Mouse (Mus musculus) midbrain, postnatal 0 days (tissue): ENCODE measurements around the gene Ywhah. TPM values are rescaled to one million over a fixed set of nuclear protein-coding genes. Genes with fewer than 3 reads are reported as not detected.
A peak's percentile ranks its signal among the peaks of the same experiment; 100 is the strongest.

Experiments used
- ATAC-seq: fragments of 200-750 bp; cut with Nextera tagmentation; 2 replicates; pipeline ENCODE4 v1.8.0; 2017; ENCODE audit warnings: moderate number of reproducible peaks, mild to moderate bottlenecking, moderate TSS enrichment, moderate library complexity; ENCODE audit not compliant: low FRiP score
- DNase-seq: peaks from one replicate; pipeline ENCODE4 v3.0.0-alpha.2; 2015; ENCODE audit warnings: low spot score
- H3K27ac ChIP-seq: fragments of 300-500 bp; sonication (generic); 2 replicates; pipeline ENCODE4 v1.5.1; 2014; ENCODE audit warnings: low read depth, mild to moderate bottlenecking, low read length, mixed read lengths
- H3K27me3 ChIP-seq: fragments of 300-500 bp; sonication (generic); 2 replicates; pipeline ENCODE4 v1.6.1; 2014; ENCODE audit warnings: low read length, control low read depth, mixed read lengths; ENCODE audit not compliant: insufficient read depth
- H3K36me3 ChIP-seq: fragments of 300-500 bp; sonication (generic); 2 replicates; pipeline ENCODE4 v1.6.1; 2014; ENCODE audit warnings: low read length, control low read depth, mixed read lengths; ENCODE audit not compliant: insufficient read depth
- H3K4me1 ChIP-seq: fragments of 300-500 bp; sonication (generic); 2 replicates; pipeline ENCODE4 v1.6.1; 2014; ENCODE audit warnings: mild to moderate bottlenecking, control low read depth, antibody characterized with exemption, low read length, mixed read lengths; ENCODE audit not compliant: insufficient read depth
- H3K4me2 ChIP-seq: fragments of 300-500 bp; sonication (generic); 2 replicates; pipeline ENCODE4 v1.6.1; 2014; ENCODE audit warnings: low read depth, mild to moderate bottlenecking, low read length, mixed read lengths; ENCODE audit not compliant: poor library complexity, severe bottlenecking
- H3K4me3 ChIP-seq: fragments of 300-500 bp; sonication (generic); 2 replicates; pipeline ENCODE4 v1.5.1; 2014; ENCODE audit warnings: low read depth, mild to moderate bottlenecking, low read length, moderate library complexity
- H3K9ac ChIP-seq: fragments of 300-500 bp; sonication (generic); replicated peaks from 2 replicates; pipeline ENCODE4 v1.6.1; 2014; ENCODE audit warnings: mild to moderate bottlenecking, low read length, moderate library complexity, mixed read lengths; ENCODE audit not compliant: poor library complexity, severe bottlenecking
- H3K9me3 ChIP-seq: fragments of 300-500 bp; sonication (generic); 2 replicates; pipeline ENCODE4 v1.6.1; 2016; ENCODE audit warnings: low read length, control low read depth
- CTCF ChIP-seq: IDR thresholded peaks from 2 replicates; pipeline ENCODE4 v1.5.1; 2016; ENCODE audit warnings: antibody characterized with exemption, mild to moderate bottlenecking
- WGBS: fragments of 180-500 bp; shearing (Covaris S2); extraction: QIAGEN DNeasy Blood & Tissue Kit; methylation state at CpG from one replicate; pipeline ENCODE4 v1.1.7; 2014; 5-methylcytosine and 5-hydroxymethylcytosine counted together
- polyA plus RNA-seq: library from polyadenylated mRNA; unstranded; fragments of >200 nt; fragmentation: Nextera tagmentation; extraction: Ambion mirVana; gene quantifications from 2 replicates; pipeline ENCODE4 v1.2.1, GENCODE M21; 2015
- total RNA-seq: library from RNA; depleted of rRNA; stranded (reverse); fragments of >200 nt; gene quantifications from 2 replicates; pipeline ENCODE4 v1.2.3, GENCODE M21; 2014

Gene Ywhah
- total and polyA plus RNA-seq, 2 experiments from 2014 or later: 704 to 1,094 TPM

GRCm38 (mm10) chr5:33015579-33015978, 3.0 kb upstream of the Ywhah start:
- no peaks in the 10 kb centered on the region for H3K36me3 ChIP-seq
- H3K4me3 ChIP-seq: no peak overlapping the region
- 77% methylated on average over 5 of the region's 5 CpGs for WGBS
- H3K9me3 ChIP-seq: no peaks in the 10 kb centered on the region
- no peak overlapping the region for H3K9ac ChIP-seq
- ATAC-seq (no peak), DNase-seq (no peak)
- no peak for TF ChIP-seq CTCF
- no peak overlapping the region for H3K4me2 ChIP-seq
- no peaks in the 10 kb centered on the region for H3K27me3 ChIP-seq
- no peak overlapping the region for H3K27ac ChIP-seq
- H3K4me1 ChIP-seq: peaks cover 18% of the 10 kb centered on the region; the same call in 1 of the 2 replicates

- 2% methylated on average over 15 of the region's 15 CpGs for WGBS
- ATAC-seq: peak; percentile 58; the same call in 1 of the 2 replicates
- DNase-seq: no peak
- H3K4me3 ChIP-seq: peak overlapping the region; percentile 80
- H3K9ac ChIP-seq: peak overlapping the region; percentile 72
- no peaks in the 10 kb centered on the region for H3K27me3 ChIP-seq
- H3K36me3 ChIP-seq: no peaks in the 10 kb centered on the region
- H3K4me2 ChIP-seq: peak overlapping the region; percentile 67
- H3K27ac ChIP-seq: peak overlapping the region; percentile 98
- TF ChIP-seq CTCF: no peak
- peaks cover 19% of the 10 kb centered on the region for H3K4me1 ChIP-seq
- no peaks in the 10 kb centered on the region for H3K9me3 ChIP-seq
Measured at GRCm38 (mm10) chr5:33018189-33018560, 441 bp upstream of the Ywhah start.

- DNase-seq: no peak
- Histone ChIP-seq H3K4me1 (peaks cover 22% of the 10 kb centered on the region), H3K27ac (peak overlapping the region; percentile 98), H3K36me3 (no peaks in the 10 kb centered on the region), H3K4me3 (peak overlapping the region; percentile 80), H3K4me2 (peak overlapping the region; percentile 67), H3K9me3 (no peaks in the 10 kb centered on the region), H3K27me3 (no peaks in the 10 kb centered on the region), H3K9ac (peak overlapping the region; percentile 97)
- ATAC-seq: no peak
- TF ChIP-seq CTCF: no peak
- 0% methylated on average over 12 of the region's 12 CpGs for WGBS
Measured at GRCm38 (mm10) chr5:33019426-33019821, 808 bp downstream of the Ywhah start.

- H3K4me2 ChIP-seq: peak overlapping the region; percentile 67
- peaks cover 22% of the 10 kb centered on the region for H3K4me1 ChIP-seq
Measured at GRCm38 (mm10) chr5:33021622-33022021, 3.0 kb downstream of the Ywhah start.

GRCm38 (mm10) chr5:33023337-33023736, 4.7 kb downstream of the Ywhah start:
- TF ChIP-seq CTCF: no peak
- H3K4me2 ChIP-seq: no peak overlapping the region
- H3K27me3 ChIP-seq: no peaks in the 10 kb centered on the region
- no peak overlapping the region for H3K9ac ChIP-seq
- H3K9me3 ChIP-seq: no peaks in the 10 kb centered on the region
- H3K4me3 ChIP-seq: no peak overlapping the region
- H3K36me3 ChIP-seq: no peaks in the 10 kb centered on the region; the same call in 1 of the 2 replicates
- WGBS: 88% methylated on average over 4 of the region's 4 CpGs
- H3K27ac ChIP-seq: no peak overlapping the region
- DNase-seq (no peak), ATAC-seq (no peak)
- H3K4me1 ChIP-seq: peaks cover 17% of the 10 kb centered on the region

More at GRCm38 (mm10) chr5:33021622-33022021, 3.0 kb downstream of the Ywhah start:
- TF ChIP-seq CTCF: peak; percentile 53
- DNase-seq (no peak), ATAC-seq (no peak)
- H3K4me3 ChIP-seq: no peak overlapping the region
- WGBS: 87% methylated on average over 2 of the region's 2 CpGs
- no peak overlapping the region for H3K27ac ChIP-seq
- no peak overlapping the region for H3K9ac ChIP-seq
- no peaks in the 10 kb centered on the region for H3K9me3 ChIP-seq
- no peaks in the 10 kb centered on the region for H3K27me3 ChIP-seq
- H3K36me3 ChIP-seq: no peaks in the 10 kb centered on the region

GRCm38 (mm10) chr5:33024474-33024873, 5.9 kb downstream of the Ywhah start:
- DNase-seq (no peak), ATAC-seq (no peak)
- no peak for TF ChIP-seq CTCF
- no peaks in the 10 kb centered on the region for H3K27me3 ChIP-seq
- H3K4me2 ChIP-seq: no peak overlapping the region
- H3K27ac ChIP-seq: no peak overlapping the region
- H3K9me3 ChIP-seq: no peaks in the 10 kb centered on the region
- no peak overlapping the region for H3K9ac ChIP-seq
- H3K4me3 ChIP-seq: no peak overlapping the region
- H3K4me1 ChIP-seq: peaks cover 17% of the 10 kb centered on the region
- 84% methylated on average over 5 of the region's 5 CpGs for WGBS
- H3K36me3 ChIP-seq: peaks cover 4% of the 10 kb centered on the region
